ENCODE assay signal across 9 mouse cellular contexts in genomic region chr19:9981621-9982020, GRCm38 (mm10). TPM values are rescaled to one million over a fixed set of nuclear protein-coding genes. Genes with fewer than 3 reads are reported as not detected.
DNase-seq lines count a peak whose midpoint lies in the region; ATAC-seq and TF ChIP-seq lines count a peak whose summit lies in the region.
"Had no signal": no experiment of that assay in that cellular context is flagged by ENCODE, and none has a peak within 500 bp of the region (broad histone marks: within the 10 kb centered on the region; RNA-seq: fewer than 3 reads in every experiment).

No protein-coding gene starts in this region.

- peak overlapping the region; percentile 71 for H3K4me3 ChIP-seq in heart, embryonic 13.5 days
- no peak overlapping the region; the same call in 1 of the 2 replicates for H3K4me3 ChIP-seq in ES-Bruce4 (ENCODE audit: low read depth, low read length)
- H3K4me3 ChIP-seq in forebrain, embryonic 16.5 days (replicated peaks; ENCODE audit: low read length): peak overlapping the region; percentile 86
- H3K4me3 ChIP-seq in liver, postnatal 0 days (ENCODE audit: low read depth, low read length): peak overlapping the region; percentile 88

- peaks cover 27% of the 10 kb centered on the region for H3K36me3 ChIP-seq in heart, embryonic 13.5 days
- H3K36me3 ChIP-seq in ES-Bruce4 (ENCODE audit: control insufficient read depth, insufficient read depth, low read length, poor library complexity, severe bottlenecking): peaks cover 21% of the 10 kb centered on the region
- peaks cover 8% of the 10 kb centered on the region for H3K36me3 ChIP-seq in forebrain, embryonic 16.5 days (ENCODE audit: control insufficient read depth, insufficient read depth)
- H3K36me3 ChIP-seq in liver, postnatal 0 days (replicated peaks; ENCODE audit: insufficient read depth, low read length): peaks cover 30% of the 10 kb centered on the region

- H3K9me3 ChIP-seq in heart, embryonic 13.5 days: no peaks in the 10 kb centered on the region
- no peaks in the 10 kb centered on the region for H3K9me3 ChIP-seq in ES-Bruce4 (replicated peaks; ENCODE audit: control insufficient read depth, insufficient read depth, low read length, poor library complexity, severe bottlenecking)
- H3K9me3 ChIP-seq in forebrain, embryonic 16.5 days (ENCODE audit: control insufficient read depth, low read length): no peaks in the 10 kb centered on the region
- no peaks in the 10 kb centered on the region for H3K9me3 ChIP-seq in liver, postnatal 0 days (ENCODE audit: low read length)

- WGBS in heart, embryonic 13.5 days: 55% methylated on average over 4 of the region's 4 CpGs
- WGBS in forebrain, embryonic 16.5 days: 68% methylated on average over 4 of the region's 4 CpGs
- WGBS in liver, postnatal 0 days (ENCODE audit: insufficient replicate concordance): 69% methylated on average over 4 of the region's 4 CpGs

- no peak for TF ChIP-seq POLR2A in ES-Bruce4 (IDR thresholded peaks at IDR 0.05; ENCODE audit: insufficient read depth, low read length)

- no peaks in the 10 kb centered on the region for H3K27me3 ChIP-seq in heart, embryonic 13.5 days (replicated peaks)
- no peaks in the 10 kb centered on the region for H3K27me3 ChIP-seq in ES-Bruce4 (ENCODE audit: control insufficient read depth, insufficient read depth, low read length, poor library complexity, severe bottlenecking)
- no peaks in the 10 kb centered on the region for H3K27me3 ChIP-seq in forebrain, embryonic 16.5 days (replicated peaks; ENCODE audit: control insufficient read depth, insufficient read depth, low read length)
- no peaks in the 10 kb centered on the region for H3K27me3 ChIP-seq in liver, postnatal 0 days (ENCODE audit: insufficient read depth, low read length)
- H3K27me3 ChIP-seq: Patski had no signal

- no peak for TF ChIP-seq EP300 in ES-Bruce4 (IDR thresholded peaks at IDR 0.05; ENCODE audit: insufficient read depth, low read depth, low read length)
- no peak for TF ChIP-seq EP300 in liver, postnatal 0 days (IDR thresholded peaks at IDR 0.05; ENCODE audit: low read depth)

- ATAC-seq in heart, embryonic 13.5 days (ENCODE audit: extremely low read depth, insufficient number of reproducible peaks, low FRiP score, low TSS enrichment): no peak
- no peak for ATAC-seq in forebrain, embryonic 16.5 days
- no peak for ATAC-seq in liver, postnatal 0 days
- no peak for ATAC-seq in erythroid progenitor cell, adult 5-6 weeks (replicated peaks; ENCODE audit: low FRiP score, poor library complexity, severe bottlenecking)

- peaks cover 34% of the 10 kb centered on the region for H3K4me1 ChIP-seq in heart, embryonic 13.5 days
- peaks cover 9% of the 10 kb centered on the region for H3K4me1 ChIP-seq in ES-Bruce4 (ENCODE audit: control insufficient read depth, insufficient read depth, low read length)
- peaks cover 21% of the 10 kb centered on the region for H3K4me1 ChIP-seq in forebrain, embryonic 16.5 days (replicated peaks; ENCODE audit: control insufficient read depth, insufficient read depth, low read length)
- peaks cover 53% of the 10 kb centered on the region for H3K4me1 ChIP-seq in liver, postnatal 0 days (ENCODE audit: insufficient read depth)

- H3K9ac ChIP-seq in heart, embryonic 13.5 days: peak overlapping the region; percentile 93
- peak overlapping the region; percentile 72 for H3K9ac ChIP-seq in ES-Bruce4 (ENCODE audit: low read depth, poor library complexity, severe bottlenecking)
- peak overlapping the region; percentile 71 for H3K9ac ChIP-seq in forebrain, embryonic 16.5 days (replicated peaks; ENCODE audit: low read depth, low read length)
- peak overlapping the region; percentile 72 for H3K9ac ChIP-seq in liver, postnatal 0 days (replicated peaks)

- peak overlapping the region; percentile 86 for H3K27ac ChIP-seq in heart, embryonic 13.5 days (replicated peaks)
- peak overlapping the region; percentile 52 for H3K27ac ChIP-seq in ES-Bruce4 (ENCODE audit: insufficient read depth, low read length)
- peak overlapping the region; percentile 95 for H3K27ac ChIP-seq in forebrain, embryonic 16.5 days (ENCODE audit: low read length)
- peak overlapping the region; percentile 99 for H3K27ac ChIP-seq in liver, postnatal 0 days (ENCODE audit: low read depth)

- no peak for DNase-seq in heart, adult 18-20 months
- no peak for DNase-seq in liver, postnatal 0 days
- DNase-seq in spleen, adult 12 weeks (ENCODE audit: low spot score): no peak
- DNase-seq in gastrocnemius, postnatal 4 days (ENCODE audit: low spot score in 2 of 2): no peak

- no peak for TF ChIP-seq CTCF in ES-Bruce4 (IDR thresholded peaks at IDR 0.05; ENCODE audit: low read depth, low read length)
- no peak for TF ChIP-seq CTCF in liver, postnatal 0 days (IDR thresholded peaks at IDR 0.05; ENCODE audit: low read depth)

- peak overlapping the region; percentile 84 for H3K4me2 ChIP-seq in heart, embryonic 13.5 days
- peak overlapping the region; percentile 77 for H3K4me2 ChIP-seq in forebrain, embryonic 16.5 days (ENCODE audit: low read length)
- H3K4me2 ChIP-seq in liver, postnatal 0 days (ENCODE audit: low read depth, low read length): peak overlapping the region; percentile 74

RNA-seq across cellular contexts. Expression of gene Fth1, which starts 1.2 kb away (rescaled TPM):
- polyA plus RNA-seq in heart, embryonic 13.5 days (2015; fragmentation: Nextera tagmentation; extraction: Ambion mirVana): 2,189 and 2,554 TPM in 2 replicates
- total RNA-seq in heart, adult 18-20 months (2021): 1,000 to 10,000 TPM; 2,847 to 3,135 TPM
- polyA plus RNA-seq in ES-Bruce4 (2011; ENCODE audit: insufficient read depth, insufficient read length, low read depth, missing spikeins): 606 and 634 TPM in 2 replicates
- polyA plus RNA-seq in forebrain, embryonic 16.5 days (2015; fragmentation: Nextera tagmentation; extraction: Ambion mirVana): 1,497 and 1,681 TPM in 2 replicates
- polyA plus RNA-seq in liver, postnatal 0 days (2015; fragmentation: Nextera tagmentation; extraction: Ambion mirVana): 4,793 and 5,083 TPM in 2 replicates
- 2,541 and 2,855 TPM in 2 replicates for total RNA-seq in erythroid progenitor cell, adult 5-6 weeks (2015; ENCODE audit: low replicate concordance)
- 1,910 and 2,502 TPM in 2 replicates for total RNA-seq in erythroid progenitor cell, adult 5-6 weeks (2017; ENCODE audit: low replicate concordance)
- 1,000 to 10,000 TPM; 1,831 to 1,888 TPM for total RNA-seq in gastrocnemius, postnatal 4 days (2021)

RNA-seq across cellular contexts. Expression of gene Best1, which starts 19.8 kb away (rescaled TPM):
- 0.23 and 0.27 TPM in 2 replicates for polyA plus RNA-seq in heart, embryonic 13.5 days (2015; fragmentation: Nextera tagmentation; extraction: Ambion mirVana)
- under 1 TPM; 0.12 to 0.13 TPM for total RNA-seq in heart, adult 18-20 months (2021)
- 1.4 and 3.1 TPM in 2 replicates for polyA plus RNA-seq in ES-Bruce4 (2011; ENCODE audit: insufficient read depth, insufficient read length, low read depth, missing spikeins)
- 1.2 and 1.5 TPM in 2 replicates for polyA plus RNA-seq in forebrain, embryonic 16.5 days (2015; fragmentation: Nextera tagmentation; extraction: Ambion mirVana)
- 0.08 and 0.13 TPM in 2 replicates for polyA plus RNA-seq in liver, postnatal 0 days (2015; fragmentation: Nextera tagmentation; extraction: Ambion mirVana)
- not detected in 2 replicates for total RNA-seq in erythroid progenitor cell, adult 5-6 weeks (2015; ENCODE audit: low replicate concordance)
- not detected in 2 replicates for total RNA-seq in erythroid progenitor cell, adult 5-6 weeks (2017; ENCODE audit: low replicate concordance)
- total RNA-seq in gastrocnemius, postnatal 4 days (2021): 1 to 10 TPM; 1.2 to 1.5 TPM
- polyA plus RNA-seq: Patski had no signal

RNA-seq across cellular contexts. Expression of gene Rab3il1, which starts 19.8 kb away (rescaled TPM):
- 32.5 and 36.7 TPM in 2 replicates for polyA plus RNA-seq in heart, embryonic 13.5 days (2015; fragmentation: Nextera tagmentation; extraction: Ambion mirVana)
- 1 to 10 TPM; 6.6 to 6.8 TPM for total RNA-seq in heart, adult 18-20 months (2021)
- 3.2 and 4.1 TPM in 2 replicates for polyA plus RNA-seq in ES-Bruce4 (2011; ENCODE audit: insufficient read depth, insufficient read length, low read depth, missing spikeins)
- 18.0 and 18.4 TPM in 2 replicates for polyA plus RNA-seq in forebrain, embryonic 16.5 days (2015; fragmentation: Nextera tagmentation; extraction: Ambion mirVana)
- polyA plus RNA-seq in liver, postnatal 0 days (2015; fragmentation: Nextera tagmentation; extraction: Ambion mirVana): 74.9 and 80.9 TPM in 2 replicates
- total RNA-seq in erythroid progenitor cell, adult 5-6 weeks (2015; ENCODE audit: low replicate concordance): 252 and 262 TPM in 2 replicates
- 345 and 413 TPM in 2 replicates for total RNA-seq in erythroid progenitor cell, adult 5-6 weeks (2017; ENCODE audit: low replicate concordance)
- total RNA-seq in gastrocnemius, postnatal 4 days (2021): 10 to 100 TPM; 24.2 to 26.1 TPM

RNA-seq across cellular contexts. Expression of gene Fads3, which starts 59.7 kb away (rescaled TPM):
- polyA plus RNA-seq in heart, embryonic 13.5 days (2015; fragmentation: Nextera tagmentation; extraction: Ambion mirVana): 39.4 and 41.9 TPM in 2 replicates
- 10 to 100 TPM; 31.8 to 34.9 TPM for total RNA-seq in heart, adult 18-20 months (2021)
- polyA plus RNA-seq in ES-Bruce4 (2011; ENCODE audit: insufficient read depth, insufficient read length, low read depth, missing spikeins): 0.81 and 3.1 TPM in 2 replicates
- 14.1 and 20.9 TPM in 2 replicates for polyA plus RNA-seq in forebrain, embryonic 16.5 days (2015; fragmentation: Nextera tagmentation; extraction: Ambion mirVana)
- polyA plus RNA-seq in liver, postnatal 0 days (2015; fragmentation: Nextera tagmentation; extraction: Ambion mirVana): 1.7 and 2.0 TPM in 2 replicates
- total RNA-seq in erythroid progenitor cell, adult 5-6 weeks (2015; ENCODE audit: low replicate concordance): 15.5 and 16.3 TPM in 2 replicates
- total RNA-seq in erythroid progenitor cell, adult 5-6 weeks (2017; ENCODE audit: low replicate concordance): 9.4 and 12.6 TPM in 2 replicates
- total RNA-seq in gastrocnemius, postnatal 4 days (2021): 10 to 100 TPM; 16.8 to 28.4 TPM
